8 mouse cellular contexts compared by ENCODE assay signal in genomic region chr2:83625226-83626108, GRCm38 (mm10). TPM values are rescaled to one million over a fixed set of nuclear protein-coding genes. Genes with fewer than 3 reads are reported as not detected.
DNase-seq lines count a peak whose midpoint lies in the region; ATAC-seq and TF ChIP-seq lines count a peak whose summit lies in the region.

No protein-coding gene starts in this region.

- WGBS in forebrain, embryonic 11.5 days: 29% methylated on average over 10 of the region's 10 CpGs
- WGBS in lung, postnatal 0 days: 30% methylated on average over 10 of the region's 10 CpGs

- H3K9me3 ChIP-seq in ES-Bruce4 (replicated peaks; ENCODE audit: control insufficient read depth, insufficient read depth, low read length, poor library complexity, severe bottlenecking): no peaks in the 10 kb centered on the region
- H3K9me3 ChIP-seq in forebrain, embryonic 11.5 days (ENCODE audit: control insufficient read depth, low read length): no peaks in the 10 kb centered on the region
- no peaks in the 10 kb centered on the region for H3K9me3 ChIP-seq in lung, postnatal 0 days (ENCODE audit: low read length)

- H3K4me3 ChIP-seq in ES-Bruce4 (ENCODE audit: low read depth, low read length): no peak overlapping the region
- H3K4me3 ChIP-seq in forebrain, embryonic 11.5 days (ENCODE audit: low read depth, low read length): no peak overlapping the region
- H3K4me3 ChIP-seq in lung, postnatal 0 days (ENCODE audit: low read depth, low read length): no peak overlapping the region

- no peaks in the 10 kb centered on the region for H3K36me3 ChIP-seq in ES-Bruce4 (ENCODE audit: control insufficient read depth, insufficient read depth, low read length, poor library complexity, severe bottlenecking)
- no peaks in the 10 kb centered on the region for H3K36me3 ChIP-seq in forebrain, embryonic 11.5 days (ENCODE audit: control insufficient read depth, insufficient read depth, low read length)
- H3K36me3 ChIP-seq in lung, postnatal 0 days (ENCODE audit: insufficient read depth, low read length): no peaks in the 10 kb centered on the region

- TF ChIP-seq EP300 in ES-Bruce4 (IDR thresholded peaks at IDR 0.05; ENCODE audit: insufficient read depth, low read depth, low read length): no peak
- no peak for TF ChIP-seq EP300 in lung, postnatal 0 days (IDR thresholded peaks at IDR 0.05)

- no peak overlapping the region for H3K4me2 ChIP-seq in forebrain, embryonic 11.5 days (ENCODE audit: low read depth, low read length, severe bottlenecking)
- no peak overlapping the region for H3K4me2 ChIP-seq in lung, postnatal 0 days (replicated peaks; ENCODE audit: low read depth, low read length)

- peak; percentile 85 for DNase-seq in brain, embryonic 14.5 days (ENCODE audit: low read depth)
- DNase-seq in forebrain, embryonic 11.5 days (ENCODE audit: low spot score): peak; percentile 89
- peak; percentile 61 to 85 for DNase-seq in heart, postnatal 10 days
- peak; percentile 23 to 77 for DNase-seq in layer of hippocampus, adult 18-20 months (ENCODE audit: low spot score in 2 of 2)
- DNase-seq in lung, postnatal 0 days (ENCODE audit: low spot score): peak; percentile 72
- peak; percentile 45 for DNase-seq in ovary, postnatal 10 days (ENCODE audit: low spot score)
- DNase-seq in thymus, postnatal 14 days: peak; percentile 78

- no peaks in the 10 kb centered on the region for H3K4me1 ChIP-seq in ES-Bruce4 (ENCODE audit: control insufficient read depth, insufficient read depth, low read length)
- H3K4me1 ChIP-seq in forebrain, embryonic 11.5 days (replicated peaks; ENCODE audit: control insufficient read depth, insufficient read depth, low read length): 0 out of 2 replicates have a peak, but pooled peaks cover 1% of the 10 kb centered on the region
- no peaks in the 10 kb centered on the region for H3K4me1 ChIP-seq in lung, postnatal 0 days (ENCODE audit: insufficient read depth, low read depth, low read length)

- intact Hi-C loops in heart, postnatal 10 days (cut with DNase I): loop anchor here (1.0 kb wide), 1 partner anchor 146 kb away; no protein-coding TSS in a partner anchor

- TF ChIP-seq CTCF in ES-Bruce4 (IDR thresholded peaks at IDR 0.05; ENCODE audit: low read depth, low read length): peak; percentile 86
- TF ChIP-seq CTCF in brain, embryonic 14.5 days (IDR thresholded peaks at IDR 0.05; ENCODE audit: borderline replicate concordance, extremely low read depth, insufficient read depth, insufficient read length): peak; percentile 81
- peak; percentile 87 for TF ChIP-seq CTCF in lung, postnatal 0 days (IDR thresholded peaks at IDR 0.05)

- no peak for TF ChIP-seq POLR2A in ES-Bruce4 (IDR thresholded peaks at IDR 0.05; ENCODE audit: insufficient read depth, low read length)
- no peak for TF ChIP-seq POLR2A in brain, embryonic 14.5 days (IDR thresholded peaks at IDR 0.05; ENCODE audit: borderline replicate concordance, extremely low read depth, insufficient read depth, insufficient read length, poor library complexity, severe bottlenecking)

- H3K27ac ChIP-seq in ES-Bruce4 (ENCODE audit: insufficient read depth, low read length): no peak overlapping the region
- H3K27ac ChIP-seq in forebrain, embryonic 11.5 days (ENCODE audit: low read depth, low read length): no peak overlapping the region
- no peak overlapping the region for H3K27ac ChIP-seq in lung, postnatal 0 days (ENCODE audit: low read length)

- H3K27me3 ChIP-seq in ES-Bruce4 (ENCODE audit: control insufficient read depth, insufficient read depth, low read length, poor library complexity, severe bottlenecking): no peaks in the 10 kb centered on the region
- no peaks in the 10 kb centered on the region for H3K27me3 ChIP-seq in forebrain, embryonic 11.5 days (ENCODE audit: control insufficient read depth, insufficient read depth, low read length)
- H3K27me3 ChIP-seq in lung, postnatal 0 days (replicated peaks; ENCODE audit: insufficient read depth, low read length): no peaks in the 10 kb centered on the region

- ATAC-seq in forebrain, embryonic 11.5 days (replicated peaks; ENCODE audit: low FRiP score): 0 out of 2 replicates have a peak, but pooled peaks have one; percentile 55
- no peak; the same call in 1 of the 2 replicates for ATAC-seq in lung, postnatal 0 days

- no peak overlapping the region for H3K9ac ChIP-seq in ES-Bruce4 (ENCODE audit: low read depth, poor library complexity, severe bottlenecking)
- H3K9ac ChIP-seq in forebrain, embryonic 11.5 days (ENCODE audit: low read length): no peak overlapping the region
- no peak overlapping the region for H3K9ac ChIP-seq in lung, postnatal 0 days (replicated peaks; ENCODE audit: low read depth)

RNA-seq across cellular contexts. Expression of gene Zc3h15, which starts 18.8 kb away (rescaled TPM):
- 170 and 191 TPM in 2 replicates for polyA plus RNA-seq in ES-Bruce4 (2011; ENCODE audit: insufficient read depth, insufficient read length, low read depth, missing spikeins)
- 91.6 and 129 TPM in 2 replicates for polyA plus RNA-seq in brain, embryonic 14.5 days (2012; rRNA removed)
- polyA plus RNA-seq in forebrain, embryonic 11.5 days (2014; fragmentation: Nextera tagmentation; extraction: Ambion mirVana): 159 and 178 TPM in 2 replicates
- 10 to 100 TPM; 50.4 to 56.6 TPM for total RNA-seq in heart, postnatal 10 days (2021)
- 100 to 1,000 TPM; 129 to 133 TPM for total RNA-seq in layer of hippocampus, adult 18-20 months (2021)
- polyA plus RNA-seq in lung, postnatal 0 days (2015; fragmentation: Nextera tagmentation; extraction: Ambion mirVana): 79.2 and 80.5 TPM in 2 replicates
